Mouse (Mus musculus) megakaryocyte, embryonic 14.5 days (primary cell): ENCODE measurements around the gene Zbtb34. TPM values are rescaled to one million over a fixed set of nuclear protein-coding genes. Genes with fewer than 3 reads are reported as not detected.

Source experiments
- H3K27me3 ChIP-seq: replicated peaks from 2 replicates; pipeline ENCODE3; 2012; ENCODE audit warnings: inconsistent platforms
- H3K36me3 ChIP-seq: replicated peaks from 2 replicates; pipeline ENCODE3; 2012; ENCODE audit warnings: low read length, inconsistent platforms, mixed read lengths
- H3K4me1 ChIP-seq: 2 replicates; pipeline ENCODE4 v1.6.1; 2012; ENCODE audit warnings: inconsistent platforms
- H3K4me3 ChIP-seq: replicated peaks from 2 replicates; pipeline ENCODE3; 2012; ENCODE audit warnings: moderate library complexity, mild to moderate bottlenecking, inconsistent platforms
- H3K9me3 ChIP-seq: 2 replicates; pipeline ENCODE4 v1.6.1; 2012; ENCODE audit warnings: inconsistent platforms
- FLI1 ChIP-seq: IDR thresholded peaks from 2 replicates; pipeline ENCODE4 v1.6.1; 2012; ENCODE audit warnings: low read length, inconsistent platforms, mixed read lengths
- GATA1 ChIP-seq: IDR thresholded peaks from 3 replicates; pipeline ENCODE4 v1.6.1; 2012; ENCODE audit warnings: mixed read lengths, low read length, inconsistent platforms, borderline replicate concordance
- polyA plus RNA-seq: library from polyadenylated mRNA; stranded (reverse); fragments of >175 nt; gene quantifications from 2 replicates; pipeline ENCODE4 v1.2.3, GENCODE M21; 2012; ENCODE audit warnings: low replicate concordance; ENCODE audit not compliant: insufficient read depth

The Zbtb34 gene
- polyA plus RNA-seq, 1 experiment: 1.6 TPM

DNA sequence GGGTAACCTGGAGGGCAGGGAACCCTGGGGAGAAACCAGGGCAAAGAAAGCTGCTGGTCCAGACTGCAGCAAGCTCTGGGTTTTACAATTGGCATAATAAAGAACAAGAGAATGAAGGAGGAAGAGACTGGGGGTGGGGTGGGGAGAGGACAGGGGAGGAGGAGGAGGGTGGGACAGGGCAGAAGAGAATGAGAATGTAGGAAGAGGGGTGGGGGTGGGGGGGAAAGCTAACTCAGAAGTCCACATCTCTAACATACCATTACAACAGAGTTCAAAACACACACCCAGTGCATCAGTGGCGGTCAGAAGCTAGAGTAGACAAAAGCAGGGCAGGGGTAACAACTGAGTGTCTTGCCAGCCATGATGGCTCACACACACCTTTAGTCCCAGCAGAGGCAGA is 29.9 kb upstream of the Zbtb34 start:
- TF ChIP-seq GATA1: no peak
- TF ChIP-seq FLI1: no peak
- H3K36me3 ChIP-seq: peaks cover 90% of the 10 kb centered on the region
- H3K4me1 ChIP-seq: peaks cover 57% of the 10 kb centered on the region
- no peaks in the 10 kb centered on the region for H3K9me3 ChIP-seq
- H3K4me3 ChIP-seq: no peak overlapping the region
- no peaks in the 10 kb centered on the region for H3K27me3 ChIP-seq

- no peak for TF ChIP-seq FLI1
- TF ChIP-seq GATA1: no peak
- H3K9me3 ChIP-seq: no peaks in the 10 kb centered on the region
- peaks cover 58% of the 10 kb centered on the region for H3K4me1 ChIP-seq
- peaks cover 91% of the 10 kb centered on the region for H3K36me3 ChIP-seq
- H3K4me3 ChIP-seq: no peak overlapping the region
- H3K27me3 ChIP-seq: no peaks in the 10 kb centered on the region
Observed at GRCm38 (mm10) chr2:33459660-33460059, 28.5 kb upstream of the Zbtb34 start.

- H3K36me3 ChIP-seq: peaks cover 92% of the 10 kb centered on the region
- TF ChIP-seq GATA1: no peak
- no peak for TF ChIP-seq FLI1
- H3K4me1 ChIP-seq: peaks cover 76% of the 10 kb centered on the region
- H3K4me3 ChIP-seq: no peak overlapping the region
- no peaks in the 10 kb centered on the region for H3K9me3 ChIP-seq
- no peaks in the 10 kb centered on the region for H3K27me3 ChIP-seq
Observed at GRCm38 (mm10) chr2:33456696-33457095, 25.6 kb upstream of the Zbtb34 start.

DNA sequence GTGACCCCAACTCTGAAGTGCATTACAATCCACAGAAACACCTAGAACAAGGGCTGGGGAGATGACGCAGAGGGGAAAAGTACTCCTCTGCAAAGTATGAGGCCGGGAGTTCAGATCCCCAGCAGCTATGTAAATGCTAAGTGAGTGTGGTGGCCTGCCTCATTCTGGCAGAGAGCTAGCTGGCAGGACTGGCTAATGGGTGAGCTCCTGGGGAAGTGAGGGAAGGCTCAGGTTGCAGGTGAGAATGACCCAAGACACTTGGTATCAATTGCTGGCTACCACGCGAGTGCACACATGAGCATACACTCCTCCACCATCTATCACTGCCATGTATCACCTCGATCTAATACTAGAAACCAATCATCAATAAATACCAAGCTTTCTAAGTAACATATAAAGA is 25.1 kb upstream of the Zbtb34 start:
- Histone ChIP-seq H3K9me3 (no peaks in the 10 kb centered on the region), H3K4me3 (no peak overlapping the region), H3K36me3 (peaks cover 92% of the 10 kb centered on the region), H3K27me3 (no peaks in the 10 kb centered on the region), H3K4me1 (peaks cover 80% of the 10 kb centered on the region)
- no peak for TF ChIP-seq GATA1
- TF ChIP-seq FLI1: no peak

DNA sequence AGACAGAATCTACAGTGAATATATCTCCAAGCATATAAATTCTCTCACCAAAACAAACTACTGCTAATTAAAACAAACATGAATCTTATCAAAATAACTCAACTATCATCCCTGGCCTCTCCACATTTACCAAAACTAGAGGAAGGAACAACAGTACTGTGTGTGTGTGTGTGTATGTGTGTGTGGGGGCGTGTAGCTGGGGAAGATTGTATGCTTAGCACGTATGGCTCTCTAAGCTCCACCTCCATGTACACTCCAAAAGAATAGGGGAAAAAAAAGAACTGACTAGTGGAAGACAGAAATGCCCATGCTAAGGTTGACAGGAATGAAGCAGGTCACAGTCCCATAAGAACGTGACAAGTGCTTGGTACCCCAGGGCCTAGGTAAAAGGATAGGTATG is 24.2 kb upstream of the Zbtb34 start:
- H3K4me3 ChIP-seq: no peak overlapping the region
- H3K4me1 ChIP-seq: peaks cover 81% of the 10 kb centered on the region
- H3K27me3 ChIP-seq: no peaks in the 10 kb centered on the region
- TF ChIP-seq GATA1: no peak
- no peak for TF ChIP-seq FLI1
- no peaks in the 10 kb centered on the region for H3K9me3 ChIP-seq
- H3K36me3 ChIP-seq: peaks cover 93% of the 10 kb centered on the region

DNA sequence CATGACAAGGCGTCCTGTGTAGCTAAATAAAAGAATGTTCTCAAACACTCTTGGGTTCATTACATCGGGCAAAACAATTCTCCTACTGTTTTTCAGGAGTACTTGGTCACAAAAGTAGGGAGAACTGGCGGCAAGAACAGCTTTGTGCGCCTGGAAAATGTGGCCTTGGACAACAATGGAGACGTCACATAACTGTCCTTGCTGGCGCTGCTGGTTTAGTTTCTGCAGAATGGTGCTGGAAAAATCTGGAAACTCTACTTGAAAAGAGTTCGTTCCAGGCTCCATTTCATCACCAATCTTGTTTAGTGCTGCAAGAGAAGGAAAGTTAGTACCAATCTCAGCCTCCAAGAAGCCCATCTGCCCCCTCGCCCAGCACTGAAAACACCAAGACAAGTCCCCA is 23.7 kb upstream of the Zbtb34 start:
- TF ChIP-seq FLI1: no peak
- no peak for TF ChIP-seq GATA1
- H3K9me3 ChIP-seq: no peaks in the 10 kb centered on the region
- peaks cover 93% of the 10 kb centered on the region for H3K36me3 ChIP-seq
- H3K27me3 ChIP-seq: no peaks in the 10 kb centered on the region
- peaks cover 75% of the 10 kb centered on the region for H3K4me1 ChIP-seq
- no peak overlapping the region for H3K4me3 ChIP-seq

DNA sequence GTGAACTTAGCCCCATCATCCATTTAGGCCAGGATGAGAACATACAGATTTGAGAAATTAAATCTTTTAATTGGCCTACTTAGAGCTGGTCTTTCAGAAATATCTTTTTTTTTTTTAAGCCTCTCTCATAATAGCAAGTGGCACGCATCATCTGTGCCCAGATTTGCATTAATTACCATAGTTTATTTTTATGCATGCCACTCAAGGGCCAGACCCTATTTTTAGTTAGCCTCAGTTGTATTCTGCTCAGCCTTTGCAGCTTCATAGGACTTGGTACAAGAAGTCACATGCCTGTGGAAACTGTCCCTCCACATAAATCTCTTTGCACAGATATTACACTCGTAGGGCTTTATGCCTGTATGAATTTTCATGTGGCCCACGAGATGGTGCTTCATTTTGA is 22.4 kb upstream of the Zbtb34 start:
- H3K9me3 ChIP-seq: no peaks in the 10 kb centered on the region
- H3K27me3 ChIP-seq: no peaks in the 10 kb centered on the region
- no peak for TF ChIP-seq GATA1
- H3K4me3 ChIP-seq: no peak overlapping the region
- H3K36me3 ChIP-seq: peaks cover 95% of the 10 kb centered on the region
- peaks cover 67% of the 10 kb centered on the region for H3K4me1 ChIP-seq

GRCm38 (mm10) chr2:33452721-33453120 is 21.6 kb upstream of the Zbtb34 start:
- peaks cover 64% of the 10 kb centered on the region for H3K4me1 ChIP-seq
- H3K9me3 ChIP-seq: no peaks in the 10 kb centered on the region
- H3K27me3 ChIP-seq: no peaks in the 10 kb centered on the region
- TF ChIP-seq GATA1 (no peak), FLI1 (no peak)
- H3K4me3 ChIP-seq: no peak overlapping the region
- peaks cover 93% of the 10 kb centered on the region for H3K36me3 ChIP-seq

DNA sequence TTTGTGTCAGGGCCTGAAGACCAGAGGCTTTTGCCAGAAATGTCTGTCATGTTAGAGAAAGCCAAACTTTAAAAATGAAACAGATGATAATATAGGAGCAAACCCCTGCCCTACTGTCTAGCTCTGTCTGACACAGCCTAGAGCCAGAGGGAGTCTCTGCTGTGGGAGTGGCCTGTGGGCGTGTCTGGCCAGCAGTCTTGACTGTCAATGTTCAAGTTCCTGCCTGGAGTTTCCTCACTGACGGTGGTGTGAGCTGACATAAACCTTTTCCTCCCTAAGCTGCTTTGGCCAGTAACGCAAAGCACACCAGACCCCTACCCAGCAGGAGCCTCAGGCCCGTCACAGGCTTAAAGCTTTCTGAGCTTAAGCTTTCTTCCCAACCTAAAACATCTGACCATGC is 21.0 kb upstream of the Zbtb34 start:
- H3K36me3 ChIP-seq: peaks cover 93% of the 10 kb centered on the region
- H3K4me3 ChIP-seq: peak overlapping the region; percentile 29
- no peaks in the 10 kb centered on the region for H3K27me3 ChIP-seq
- no peaks in the 10 kb centered on the region for H3K9me3 ChIP-seq
- H3K4me1 ChIP-seq: peaks cover 60% of the 10 kb centered on the region
- TF ChIP-seq GATA1 (no peak), FLI1 (no peak)

- no peak for TF ChIP-seq GATA1
- no peak for TF ChIP-seq FLI1
- Histone ChIP-seq H3K9me3 (no peaks in the 10 kb centered on the region), H3K36me3 (peaks cover 93% of the 10 kb centered on the region), H3K4me1 (peaks cover 54% of the 10 kb centered on the region), H3K27me3 (no peaks in the 10 kb centered on the region), H3K4me3 (no peak overlapping the region)
Observed at GRCm38 (mm10) chr2:33451038-33451978, 20.2 kb upstream of the Zbtb34 start.
